In the genomic region with DNA sequence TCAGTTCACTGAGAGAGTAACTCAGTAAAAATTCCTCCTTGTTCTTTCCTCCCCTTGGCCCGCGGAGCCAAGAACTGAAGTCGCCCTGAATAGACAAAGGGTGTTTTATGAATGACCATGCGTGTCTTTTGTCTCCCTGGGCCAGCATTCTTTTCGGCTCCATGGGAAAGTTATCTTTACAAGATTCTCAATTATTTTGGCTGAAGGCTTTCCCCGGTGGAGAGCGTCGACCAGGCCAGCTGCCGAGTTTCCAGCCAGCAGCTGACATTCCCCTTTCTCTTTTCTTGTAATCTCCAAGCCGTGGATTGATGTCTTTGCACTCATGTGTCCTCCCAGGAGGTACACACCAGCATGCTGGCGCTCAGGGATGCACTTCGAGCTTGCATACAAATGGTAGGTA, we compare ENCODE assay signal across 9 mouse cellular contexts. TPM values are rescaled to one million over a fixed set of nuclear protein-coding genes. Genes with fewer than 3 reads are reported as not detected.
DNase-seq lines count a peak whose midpoint lies in the region; ATAC-seq and TF ChIP-seq lines count a peak whose summit lies in the region.
"Had no signal": no experiment of that assay in that cellular context is flagged by ENCODE, and none has a peak within 500 bp of the region (broad histone marks: within the 10 kb centered on the region; RNA-seq: fewer than 3 reads in every experiment).

No protein-coding gene starts in this region.

- ATAC-seq in kidney, postnatal 0 days (replicated peaks; ENCODE audit: low FRiP score, low read depth) = no peak
- peak; percentile 71; the same call in 1 of the 2 replicates for ATAC-seq in forebrain, embryonic 13.5 days
- peak; percentile 57 for ATAC-seq in hindbrain, embryonic 16.5 days
- ATAC-seq in megakaryocyte, adult 5-6 weeks (ENCODE audit: poor library complexity, severe bottlenecking) = no peak

- peak; percentile 60 for DNase-seq in kidney, postnatal 0 days (ENCODE audit: low spot score)
- no peak for DNase-seq in kidney, postnatal 4 days
- DNase-seq in retina, postnatal 1 day = peak; percentile 88
- DNase-seq in thymus, postnatal 4 days = no peak
- no peak for DNase-seq in urinary bladder, postnatal 36 days (ENCODE audit: low spot score in 2 of 2)

- H3K9ac ChIP-seq in kidney, postnatal 0 days (ENCODE audit: low read depth, low read length) = no peak overlapping the region
- H3K9ac ChIP-seq in forebrain, embryonic 13.5 days = 0 out of 2 replicates have a peak overlapping the region, but pooled peaks have one; percentile 2
- H3K9ac ChIP-seq in hindbrain, embryonic 16.5 days (ENCODE audit: low read depth, low read length) = no peak overlapping the region

- H3K27ac ChIP-seq in kidney, postnatal 0 days = no peak overlapping the region
- H3K27ac ChIP-seq in forebrain, embryonic 13.5 days = peak overlapping the region; percentile 92
- H3K27ac ChIP-seq in hindbrain, embryonic 16.5 days (ENCODE audit: low read depth, low read length) = peak overlapping the region; percentile 24; the same call in 1 of the 2 replicates

- 0 out of 2 replicates have a peak overlapping the region, but pooled peaks have one; percentile 5 for H3K4me2 ChIP-seq in kidney, postnatal 0 days (ENCODE audit: low read length)
- H3K4me2 ChIP-seq in forebrain, embryonic 13.5 days = peak overlapping the region; percentile 22; the same call in 1 of the 2 replicates
- no peak overlapping the region; the same call in 1 of the 2 replicates for H3K4me2 ChIP-seq in hindbrain, embryonic 16.5 days (ENCODE audit: low read length)

- H3K9me3 ChIP-seq in kidney, postnatal 0 days (replicated peaks; ENCODE audit: low read length) = no peaks in the 10 kb centered on the region
- H3K9me3 ChIP-seq in forebrain, embryonic 13.5 days (replicated peaks) = no peaks in the 10 kb centered on the region
- H3K9me3 ChIP-seq in hindbrain, embryonic 16.5 days (ENCODE audit: control insufficient read depth, low read length) = no peaks in the 10 kb centered on the region

- H3K4me1 ChIP-seq in kidney, postnatal 0 days (replicated peaks; ENCODE audit: insufficient read depth, low read length) = no peaks in the 10 kb centered on the region
- peaks cover 25% of the 10 kb centered on the region for H3K4me1 ChIP-seq in forebrain, embryonic 13.5 days
- peaks cover 9% of the 10 kb centered on the region for H3K4me1 ChIP-seq in hindbrain, embryonic 16.5 days (ENCODE audit: control insufficient read depth, insufficient read depth, low read depth, low read length)

- no peaks in the 10 kb centered on the region; the same call in 1 of the 2 replicates for H3K36me3 ChIP-seq in kidney, postnatal 0 days (ENCODE audit: insufficient read depth, low read length)
- 0 out of 2 replicates have a peak, but pooled peaks cover 4% of the 10 kb centered on the region for H3K36me3 ChIP-seq in forebrain, embryonic 13.5 days (ENCODE audit: poor library complexity, severe bottlenecking)
- no peaks in the 10 kb centered on the region for H3K36me3 ChIP-seq in hindbrain, embryonic 16.5 days (ENCODE audit: control insufficient read depth, insufficient read depth, low read length)

- no peaks in the 10 kb centered on the region for H3K27me3 ChIP-seq in kidney, postnatal 0 days (ENCODE audit: insufficient read depth, low read length)
- H3K27me3 ChIP-seq in forebrain, embryonic 13.5 days = no peaks in the 10 kb centered on the region
- no peaks in the 10 kb centered on the region for H3K27me3 ChIP-seq in hindbrain, embryonic 16.5 days (replicated peaks; ENCODE audit: control insufficient read depth, insufficient read depth, low read length)

- WGBS in kidney, postnatal 0 days = 54% methylated on average over 12 of the region's 12 CpGs
- WGBS in forebrain, embryonic 13.5 days = 3% methylated on average over 12 of the region's 12 CpGs
- 9% methylated on average over 12 of the region's 12 CpGs for WGBS in hindbrain, embryonic 16.5 days

- no peak for TF ChIP-seq CTCF in kidney, postnatal 0 days (IDR thresholded peaks at IDR 0.05; ENCODE audit: low read depth)

- H3K4me3 ChIP-seq in kidney, postnatal 0 days (replicated peaks; ENCODE audit: low read depth, low read length) = no peak overlapping the region
- no peak overlapping the region for H3K4me3 ChIP-seq in forebrain, embryonic 13.5 days
- H3K4me3 ChIP-seq in hindbrain, embryonic 16.5 days (ENCODE audit: low read length) = no peak overlapping the region

RNA-seq across cellular contexts. Expression of a gene that starts 19.7 kb away (rescaled TPM):
- polyA plus RNA-seq in kidney, postnatal 0 days (2015; fragmentation: Nextera tagmentation; extraction: Ambion mirVana) = 49.4 and 49.9 TPM in 2 replicates
- 59.6 and 62.2 TPM in 2 replicates for polyA plus RNA-seq in forebrain, embryonic 13.5 days (2015; fragmentation: Nextera tagmentation; extraction: Ambion mirVana)
- polyA plus RNA-seq in hindbrain, embryonic 16.5 days (2015; fragmentation: Nextera tagmentation; extraction: Ambion mirVana) = 46.9 and 51.6 TPM in 2 replicates
- 0.27 and 0.84 TPM in 2 replicates for total RNA-seq in megakaryocyte, adult 5-6 weeks (2015)
- total RNA-seq in megakaryocyte, adult 5-6 weeks (2017) = not detected in 2 replicates
- total RNA-seq: CH12.LX had no signal

Comparison
In these comparisons a context has a peak if more than half of its experiments do, and no peak if none do; other contexts are left out.
1. DNase-seq: peak in kidney, postnatal 0 days (single experiment) and retina, postnatal 1 day (single experiment); none in kidney, postnatal 4 days (0 of 2), thymus, postnatal 4 days (single experiment) and urinary bladder, postnatal 36 days (0 of 2).
2. ATAC-seq: peak in forebrain, embryonic 13.5 days (single experiment) and hindbrain, embryonic 16.5 days (single experiment); none in kidney, postnatal 0 days (single experiment) and megakaryocyte, adult 5-6 weeks (single experiment).